Comparison of ENCODE assay signal across 21 mouse cellular contexts in the genomic region with DNA sequence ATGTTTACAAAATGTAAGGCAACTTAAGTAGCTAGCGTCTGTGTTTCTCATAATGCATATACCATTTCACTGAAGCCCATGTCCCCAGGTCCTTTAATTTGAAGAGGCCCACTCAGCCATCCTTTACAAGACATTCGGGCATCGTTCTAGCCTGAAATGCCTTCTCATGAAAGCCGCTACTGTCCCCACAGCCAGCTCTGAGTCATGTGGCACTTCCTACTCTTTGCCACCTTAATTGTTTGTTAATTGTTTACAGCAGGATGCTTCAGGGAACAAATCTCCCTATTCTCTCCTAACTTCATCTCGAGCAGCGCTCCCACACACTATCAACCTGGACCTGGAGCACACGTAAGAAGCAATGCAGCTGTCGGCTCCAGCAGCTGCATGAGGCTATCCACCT. TPM values are rescaled to one million over a fixed set of nuclear protein-coding genes. Genes with fewer than 3 reads are reported as not detected.
DNase-seq lines count a peak whose midpoint lies in the region; ATAC-seq and TF ChIP-seq lines count a peak whose summit lies in the region.
"Had no signal": no experiment of that assay in that cellular context is flagged by ENCODE, and none has a peak within 500 bp of the region (broad histone marks: within the 10 kb centered on the region; RNA-seq: fewer than 3 reads in every experiment).

No protein-coding gene starts in this region.

- no peak overlapping the region for H3K27ac ChIP-seq in hindbrain, postnatal 0 days
- no peak overlapping the region for H3K27ac ChIP-seq in hindbrain, embryonic 10.5 days
- 0 out of 2 replicates have a peak overlapping the region, but pooled peaks have one; percentile 14 for H3K27ac ChIP-seq in neural tube, embryonic 13.5 days (replicated peaks)
- no peak overlapping the region for H3K27ac ChIP-seq in forebrain, embryonic 10.5 days
- H3K27ac ChIP-seq: embryonic facial prominence, embryonic 12.5 days; forebrain, embryonic 12.5 days; heart, embryonic 10.5 days; hindbrain, embryonic 13.5 days had no signal

- no peak overlapping the region for H3ac ChIP-seq in myocyte (ENCODE audit: control insufficient read depth, insufficient read length)

- no peaks in the 10 kb centered on the region for H3K9me3 ChIP-seq in hindbrain, postnatal 0 days (ENCODE audit: low read length)
- no peaks in the 10 kb centered on the region for H3K9me3 ChIP-seq in hindbrain, embryonic 10.5 days
- no peaks in the 10 kb centered on the region for H3K9me3 ChIP-seq in neural tube, embryonic 13.5 days
- no peaks in the 10 kb centered on the region for H3K9me3 ChIP-seq in forebrain, embryonic 10.5 days
- H3K9me3 ChIP-seq: embryonic facial prominence, embryonic 12.5 days; forebrain, embryonic 12.5 days; heart, embryonic 10.5 days; hindbrain, embryonic 13.5 days had no signal

- no peaks in the 10 kb centered on the region for H3K27me3 ChIP-seq in hindbrain, postnatal 0 days (ENCODE audit: insufficient read depth, low read length)
- H3K27me3 ChIP-seq in hindbrain, embryonic 10.5 days (ENCODE audit: insufficient read depth, poor library complexity, severe bottlenecking) = no peaks in the 10 kb centered on the region
- H3K27me3 ChIP-seq in neural tube, embryonic 13.5 days = no peaks in the 10 kb centered on the region
- no peaks in the 10 kb centered on the region for H3K27me3 ChIP-seq in myocyte (ENCODE audit: control insufficient read depth, insufficient read depth, insufficient read length)
- H3K27me3 ChIP-seq in forebrain, embryonic 10.5 days (ENCODE audit: poor library complexity, severe bottlenecking) = no peaks in the 10 kb centered on the region
- H3K27me3 ChIP-seq: CH12.LX; embryonic facial prominence, embryonic 12.5 days; forebrain, embryonic 12.5 days; hindbrain, embryonic 13.5 days had no signal

- WGBS in hindbrain, postnatal 0 days = 61% methylated on average over 8 of the region's 8 CpGs
- WGBS in hindbrain, embryonic 10.5 days = 85% methylated on average over 8 of the region's 8 CpGs
- whole genome bisulfite sequencing in neural tube, embryonic 13.5 days = 55% methylated on average over 8 of the region's 8 CpGs
- WGBS in forebrain, embryonic 10.5 days = 79% methylated on average over 8 of the region's 8 CpGs

- no peak for DNase-seq in hindbrain, postnatal 0 days (ENCODE audit: low spot score)
- DNase-seq in hindbrain, embryonic 10.5 days (ENCODE audit: low spot score) = no peak
- DNase-seq in neural tube, embryonic 10.5 days (ENCODE audit: extremely low spot score, low spot score) = no peak
- DNase-seq in cerebellum, adult 9-11 months = no peak
- DNase-seq in forebrain, embryonic 10.5 days (ENCODE audit: extremely low spot score, low spot score) = no peak
- DNase-seq: adrenal gland, adult 2 months; adrenal gland, postnatal 25 days; cerebellum, adult 2 months; cerebellum, postnatal 14 days; embryo, embryonic 11 days; heart, adult 18-20 months; heart, postnatal 10 days; heart, postnatal 4 days had no signal

- no peak overlapping the region for H3K4me3 ChIP-seq in hindbrain, postnatal 0 days (ENCODE audit: low read length)
- H3K4me3 ChIP-seq in hindbrain, embryonic 10.5 days = no peak overlapping the region
- H3K4me3 ChIP-seq in neural tube, embryonic 13.5 days = no peak overlapping the region
- no peak overlapping the region for H3K4me3 ChIP-seq in myocyte
- H3K4me3 ChIP-seq in forebrain, embryonic 10.5 days = no peak overlapping the region
- H3K4me3 ChIP-seq: embryonic facial prominence, embryonic 12.5 days; forebrain, embryonic 12.5 days; heart, embryonic 10.5 days; hindbrain, embryonic 13.5 days had no signal

- H3K9ac ChIP-seq in hindbrain, postnatal 0 days (replicated peaks; ENCODE audit: low read length) = no peak overlapping the region
- no peak overlapping the region for H3K9ac ChIP-seq in neural tube, embryonic 13.5 days
- H3K9ac ChIP-seq: embryonic facial prominence, embryonic 12.5 days; forebrain, embryonic 12.5 days; hindbrain, embryonic 13.5 days had no signal

- no peak for TF ChIP-seq POLR2A in myocyte (IDR thresholded peaks at IDR 0.05; ENCODE audit: insufficient read length, low read depth)

- no peaks in the 10 kb centered on the region for H3K4me1 ChIP-seq in hindbrain, postnatal 0 days (ENCODE audit: insufficient read depth, low read length)
- H3K4me1 ChIP-seq in hindbrain, embryonic 10.5 days (replicated peaks) = 0 out of 2 replicates have a peak, but pooled peaks cover 2% of the 10 kb centered on the region
- H3K4me1 ChIP-seq in neural tube, embryonic 13.5 days (replicated peaks) = peaks cover 60% of the 10 kb centered on the region
- 0 out of 2 replicates have a peak, but pooled peaks cover 6% of the 10 kb centered on the region for H3K4me1 ChIP-seq in forebrain, embryonic 10.5 days

- ATAC-seq in hindbrain, postnatal 0 days = peak; percentile 36; the same call in 1 of the 2 replicates
- no peak for ATAC-seq in neural tube, embryonic 13.5 days (ENCODE audit: low read depth)
- ATAC-seq: forebrain, embryonic 16.5 days had no signal

- no peak overlapping the region for H3K4me2 ChIP-seq in hindbrain, postnatal 0 days (ENCODE audit: low read depth, low read length)
- H3K4me2 ChIP-seq in neural tube, embryonic 13.5 days = no peak overlapping the region
- H3K4me2 ChIP-seq in myocyte (ENCODE audit: low read depth) = no peak overlapping the region
- H3K4me2 ChIP-seq: embryonic facial prominence, embryonic 12.5 days; forebrain, embryonic 12.5 days; hindbrain, embryonic 13.5 days had no signal

- no peak for TF ChIP-seq CTCF in hindbrain, postnatal 0 days (IDR thresholded peaks at IDR 0.05; ENCODE audit: low read depth)

- H3K36me3 ChIP-seq in hindbrain, postnatal 0 days (ENCODE audit: insufficient read depth, low read length) = no peaks in the 10 kb centered on the region
- H3K36me3 ChIP-seq in hindbrain, embryonic 10.5 days = 0 out of 2 replicates have a peak, but pooled peaks cover 7% of the 10 kb centered on the region
- no peaks in the 10 kb centered on the region for H3K36me3 ChIP-seq in neural tube, embryonic 13.5 days
- no peaks in the 10 kb centered on the region for H3K36me3 ChIP-seq in myocyte (ENCODE audit: control insufficient read depth, insufficient read depth)
- H3K36me3 ChIP-seq in forebrain, embryonic 10.5 days (replicated peaks) = peaks cover 3% of the 10 kb centered on the region; the same call in 1 of the 2 replicates
- H3K36me3 ChIP-seq: embryonic facial prominence, embryonic 12.5 days; forebrain, embryonic 12.5 days; heart, embryonic 10.5 days; hindbrain, embryonic 13.5 days had no signal

- H3K79me2 ChIP-seq in myocyte (ENCODE audit: control insufficient read depth, insufficient read depth) = peaks cover 80% of the 10 kb centered on the region

TF ChIP-seq in myocyte, 11 proteins besides CTCF, POLR2A, EP300 and RAD21:
- TF ChIP-seq CEBPB (IDR thresholded peaks at IDR 0.05; ENCODE audit: insufficient read depth, poor library complexity, severe bottlenecking) (no peak), SRF (IDR thresholded peaks at IDR 0.05; ENCODE audit: control insufficient read depth, insufficient read length, low read depth) (no peak), TCF3 (IDR thresholded peaks at IDR 0.05; ENCODE audit: insufficient read length, low read depth) (no peak), MAX (IDR thresholded peaks at IDR 0.05; ENCODE audit: low read depth) (no peak), REST (IDR thresholded peaks at IDR 0.05; ENCODE audit: insufficient read depth, insufficient read length) (no peak), E2F4 (IDR thresholded peaks at IDR 0.05; ENCODE audit: insufficient read depth) (no peak), POLR2AphosphoS2 (IDR thresholded peaks at IDR 0.05; ENCODE audit: insufficient read length, low read depth) (no peak), USF1 (IDR thresholded peaks at IDR 0.05; ENCODE audit: low read depth) (no peak), TCF12 (IDR thresholded peaks at IDR 0.05; ENCODE audit: insufficient read depth, poor library complexity, severe bottlenecking) (no peak), MYOG (IDR thresholded peaks at IDR 0.05; ENCODE audit: control insufficient read depth in 1 of 3, insufficient read depth in 1 of 3, insufficient read length in 2 of 3, low read depth in 2 of 3) (peak in 1 of 3 experiments; percentile 66), MYOD1 (IDR thresholded peaks at IDR 0.05; ENCODE audit: control insufficient read depth in 1 of 3, insufficient read length in 2 of 3, low read depth in 2 of 3) (peak in 2 of 3 experiments; percentile 39 to 47)

RNA-seq across cellular contexts. Expression of a gene that starts 8.2 kb away (rescaled TPM):
- 69.4 and 80.6 TPM in 2 replicates for total RNA-seq in hindbrain, postnatal 0 days (2014; rRNA removed)
- polyA plus RNA-seq in hindbrain, postnatal 0 days (2015; fragmentation: Nextera tagmentation; extraction: Ambion mirVana) = 20.5 and 20.8 TPM in 2 replicates
- 29.4 and 30.7 TPM in 2 replicates for polyA plus RNA-seq in hindbrain, embryonic 10.5 days (2016; fragmentation: Nextera tagmentation; extraction: Ambion mirVana)
- 41.5 and 45.4 TPM in 2 replicates for polyA plus RNA-seq in neural tube, embryonic 13.5 days (2015; fragmentation: Nextera tagmentation; extraction: Ambion mirVana)
- polyA plus RNA-seq in myocyte (2012; fragmentation: generic; extraction: Trizol) = 15.3 TPM
- 22.5 and 28.0 TPM in 2 replicates for polyA plus RNA-seq in forebrain, embryonic 10.5 days (2016; fragmentation: Nextera tagmentation; extraction: Ambion mirVana)

RNA-seq across cellular contexts. Expression of a gene that starts 44.4 kb away (rescaled TPM):
- total RNA-seq in hindbrain, postnatal 0 days (2014; rRNA removed) = 138 and 140 TPM in 2 replicates
- 386 and 401 TPM in 2 replicates for polyA plus RNA-seq in hindbrain, postnatal 0 days (2015; fragmentation: Nextera tagmentation; extraction: Ambion mirVana)
- 151 and 227 TPM in 2 replicates for polyA plus RNA-seq in hindbrain, embryonic 10.5 days (2016; fragmentation: Nextera tagmentation; extraction: Ambion mirVana)
- polyA plus RNA-seq in neural tube, embryonic 13.5 days (2015; fragmentation: Nextera tagmentation; extraction: Ambion mirVana) = 302 and 310 TPM in 2 replicates
- polyA plus RNA-seq in myocyte (2012; fragmentation: generic; extraction: Trizol) = 213 TPM
- 161 and 163 TPM in 2 replicates for polyA plus RNA-seq in forebrain, embryonic 10.5 days (2016; fragmentation: Nextera tagmentation; extraction: Ambion mirVana)
